8 mouse cellular contexts compared by ENCODE assay signal in genomic region chr13:112153681-112154127, GRCm38 (mm10).
DNase-seq lines count a peak whose midpoint lies in the region; ATAC-seq and TF ChIP-seq lines count a peak whose summit lies in the region.

No protein-coding gene starts in this region.

- no peak for TF ChIP-seq CTCF in kidney, adult 2 months (conservative IDR thresholded peaks at IDR 0.05; ENCODE audit: insufficient read depth, insufficient read length, low read depth, low read length)

- ATAC-seq in embryonic facial prominence, embryonic 15.5 days (ENCODE audit: insufficient number of reproducible peaks, low FRiP score, low TSS enrichment, low read depth): no peak; the same call in 1 of the 2 replicates

- H3K4me3 ChIP-seq in kidney, adult 2 months (ENCODE audit: insufficient read depth, low read depth, low read length): no peak overlapping the region
- no peak overlapping the region for H3K4me3 ChIP-seq in brown adipose tissue, adult 24 weeks (ENCODE audit: insufficient read depth, low read depth, low read length)
- H3K4me3 ChIP-seq in embryonic facial prominence, embryonic 15.5 days (replicated peaks): no peak overlapping the region

- peak overlapping the region; percentile 38 for H3K4me2 ChIP-seq in embryonic facial prominence, embryonic 15.5 days (replicated peaks)

- H3K9ac ChIP-seq in embryonic facial prominence, embryonic 15.5 days: no peak overlapping the region

- no peaks in the 10 kb centered on the region for H3K36me3 ChIP-seq in kidney, adult 2 months (ENCODE audit: control insufficient read depth, insufficient read depth, low read length)
- H3K36me3 ChIP-seq in embryonic facial prominence, embryonic 15.5 days: no peaks in the 10 kb centered on the region

- peak overlapping the region; percentile 89 for H3K27ac ChIP-seq in kidney, adult 2 months (ENCODE audit: insufficient read depth, low read depth, low read length)
- 0 out of 2 replicates have a peak overlapping the region, but pooled peaks have one; percentile 32 for H3K27ac ChIP-seq in brown adipose tissue, adult 24 weeks (replicated peaks; ENCODE audit: low read depth, low read length)
- H3K27ac ChIP-seq in embryonic facial prominence, embryonic 15.5 days (replicated peaks): 0 out of 2 replicates have a peak overlapping the region, but pooled peaks have one; percentile 28

- peaks cover 9% of the 10 kb centered on the region; the same call in 1 of the 2 replicates for H3K4me1 ChIP-seq in kidney, adult 2 months (ENCODE audit: control insufficient read depth, insufficient read depth, low read length)
- H3K4me1 ChIP-seq in brown adipose tissue, adult 24 weeks (ENCODE audit: control insufficient read depth, insufficient read depth, insufficient read length, low read length): peaks cover 8% of the 10 kb centered on the region
- H3K4me1 ChIP-seq in embryonic facial prominence, embryonic 15.5 days: peaks cover 20% of the 10 kb centered on the region

- no peaks in the 10 kb centered on the region for H3K9me3 ChIP-seq in embryonic facial prominence, embryonic 15.5 days (replicated peaks)

- H3K27me3 ChIP-seq in kidney, adult 2 months (replicated peaks; ENCODE audit: control insufficient read depth, insufficient read depth, low read length): no peaks in the 10 kb centered on the region
- H3K27me3 ChIP-seq in embryonic facial prominence, embryonic 15.5 days: no peaks in the 10 kb centered on the region

- WGBS in kidney, adult 2 months: 41% methylated on average over 4 of the region's 4 CpGs
- 7% methylated on average over 4 of the region's 4 CpGs for WGBS in embryonic facial prominence, embryonic 15.5 days

- no peak for TF ChIP-seq POLR2A in kidney, adult 2 months (IDR thresholded peaks at IDR 0.05; ENCODE audit: low read depth, low read length)

- peak; percentile 26 for DNase-seq in kidney, adult 2 months
- DNase-seq in kidney, adult 18-20 months: no peak
- DNase-seq in kidney, postnatal 4 days: peak; percentile 52 to 68
- peak; percentile 13 for DNase-seq in ovary, postnatal 14 days (ENCODE audit: low spot score)
- DNase-seq in spleen, postnatal 14 days (ENCODE audit: low spot score in 2 of 2): no peak
- no peak for DNase-seq in layer of hippocampus, postnatal 14 days (ENCODE audit: low spot score in 2 of 2)

Comparison
In these comparisons a context has a peak if more than half of its experiments do, and no peak if none do; other contexts are left out.
1. DNase-seq: peak in kidney, adult 2 months (single experiment), kidney, postnatal 4 days (2 of 2) and ovary, postnatal 14 days (single experiment); none in kidney, adult 18-20 months (single experiment), spleen, postnatal 14 days (0 of 2) and layer of hippocampus, postnatal 14 days (0 of 2).
2. H3K27ac ChIP-seq: peak in every context shown above with its lines; median percentile 89 in kidney, adult 2 months; 32 in brown adipose tissue, adult 24 weeks; 28 in embryonic facial prominence, embryonic 15.5 days.